Mouse (Mus musculus): ENCODE measurements at regions not wholly inside any gene's neighbourhood (a gene's known extent, or its start where the extent isn't known, plus 50 kb on each side); places are given as distances from the start of the nearest gene placed in this dataset.

DNA sequence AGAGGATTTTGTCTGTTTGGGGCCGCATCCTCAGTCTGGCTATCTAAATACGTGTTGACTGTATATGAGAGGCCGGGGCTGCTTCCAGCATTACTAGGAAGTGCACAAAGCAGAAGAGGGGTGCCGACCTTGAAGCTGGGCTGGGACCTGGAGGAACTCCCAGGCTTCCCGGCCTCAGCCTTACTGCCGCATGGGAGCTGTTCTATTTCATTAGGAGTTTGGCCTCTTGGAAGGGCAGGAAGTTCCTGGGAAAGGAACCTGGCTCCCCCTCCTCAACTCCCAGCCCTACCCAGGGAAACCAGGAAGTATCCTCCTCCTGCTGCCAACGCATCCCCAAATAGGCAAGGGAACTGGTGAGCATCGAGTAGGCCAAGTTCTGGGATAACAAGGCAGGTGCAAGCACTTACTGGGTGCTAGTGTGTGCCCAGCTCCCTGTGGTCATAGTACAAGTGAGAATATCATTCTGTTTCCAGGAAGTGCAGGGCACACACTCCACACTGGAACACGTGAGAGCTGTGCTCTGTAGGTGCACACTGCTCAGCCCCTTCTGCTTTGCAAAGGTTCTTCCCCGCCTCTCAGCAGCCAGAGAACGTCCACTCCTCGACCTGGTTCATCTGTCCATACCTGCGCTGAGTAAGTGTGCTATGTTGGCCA, 72.1 kb upstream of the Mrps22 start:
- TF ChIP-seq CHD2 (IDR thresholded peaks at IDR 0.05; ENCODE audit: low read depth, low read length) = no peak
- TF ChIP-seq ZC3H11A (IDR thresholded peaks at IDR 0.05; ENCODE audit: borderline replicate concordance, low read depth, low read length) = no peak
- TF ChIP-seq HCFC1 (IDR thresholded peaks at IDR 0.05; ENCODE audit: borderline replicate concordance, insufficient read depth, low read length) = no peak
- TF ChIP-seq ZNF384 (IDR thresholded peaks at IDR 0.05; ENCODE audit: low read depth, low read length) = no peak
- TF ChIP-seq MAFK (IDR thresholded peaks at IDR 0.05; ENCODE audit: insufficient read depth, low read depth, low read length) = no peak

Measured in ES-E14 (cell line).